Mouse (Mus musculus) embryonic facial prominence, embryonic 15.5 days (tissue): ENCODE measurements at regions not wholly inside any gene's neighbourhood (a gene's known extent, or its start where the extent isn't known, plus 50 kb on each side); places are given as distances from the start of the nearest gene placed in this dataset.

Experiments
- ATAC-seq: fragments of 200-750 bp; cut with Nextera tagmentation; 2 replicates; pipeline ENCODE4 v1.8.0; 2017; ENCODE audit warnings: low read depth, moderate TSS enrichment; ENCODE audit not compliant: insufficient number of reproducible peaks, low FRiP score, low TSS enrichment
- H3K27ac ChIP-seq: fragments of 300-500 bp; sonication (generic); replicated peaks from 2 replicates; pipeline ENCODE4 v1.5.1; 2015; ENCODE audit warnings: mild to moderate bottlenecking, inconsistent platforms
- H3K27me3 ChIP-seq: fragments of 300-500 bp; sonication (generic); 2 replicates; pipeline ENCODE4 v1.6.1; 2015; ENCODE audit warnings: inconsistent platforms
- H3K36me3 ChIP-seq: fragments of 300-500 bp; sonication (generic); 2 replicates; pipeline ENCODE4 v1.6.1; 2015; ENCODE audit warnings: mild to moderate bottlenecking, inconsistent platforms
- H3K4me1 ChIP-seq: fragments of 300-500 bp; sonication (generic); 2 replicates; pipeline ENCODE4 v1.6.1; 2015; ENCODE audit warnings: inconsistent platforms
- H3K4me2 ChIP-seq: fragments of 300-500 bp; sonication (generic); replicated peaks from 2 replicates; pipeline ENCODE4 v1.6.1; 2015; ENCODE audit warnings: mild to moderate bottlenecking, inconsistent platforms
- H3K4me3 ChIP-seq: fragments of 300-500 bp; sonication (generic); replicated peaks from 2 replicates; pipeline ENCODE4 v1.5.1; 2015; ENCODE audit warnings: mild to moderate bottlenecking, inconsistent platforms
- H3K9ac ChIP-seq: fragments of 300-500 bp; sonication (generic); 2 replicates; pipeline ENCODE4 v1.6.1; 2015; ENCODE audit warnings: inconsistent platforms
- H3K9me3 ChIP-seq: fragments of 300-500 bp; sonication (generic); replicated peaks from 2 replicates; pipeline ENCODE4 v1.6.1; 2016; ENCODE audit warnings: inconsistent platforms
- WGBS: fragments of 180-500 bp; shearing (Covaris S2); methylation state at CpG from one replicate; pipeline ENCODE4 v1.1.7; 2015; 5-methylcytosine and 5-hydroxymethylcytosine counted together

GRCm38 (mm10) chr13:113536306-113536705 is 82.1 kb downstream of the Snx18 start:
- no peak overlapping the region for H3K27ac ChIP-seq
- no peaks in the 10 kb centered on the region for H3K27me3 ChIP-seq
- no peaks in the 10 kb centered on the region for H3K36me3 ChIP-seq
- 89% methylated on average over 4 of the region's 4 CpGs for WGBS
- ATAC-seq = no peak
- H3K9ac ChIP-seq = no peak overlapping the region
- H3K4me1 ChIP-seq = no peaks in the 10 kb centered on the region
- H3K9me3 ChIP-seq = no peaks in the 10 kb centered on the region
- H3K4me2 ChIP-seq = no peak overlapping the region
- no peak overlapping the region for H3K4me3 ChIP-seq

DNA sequence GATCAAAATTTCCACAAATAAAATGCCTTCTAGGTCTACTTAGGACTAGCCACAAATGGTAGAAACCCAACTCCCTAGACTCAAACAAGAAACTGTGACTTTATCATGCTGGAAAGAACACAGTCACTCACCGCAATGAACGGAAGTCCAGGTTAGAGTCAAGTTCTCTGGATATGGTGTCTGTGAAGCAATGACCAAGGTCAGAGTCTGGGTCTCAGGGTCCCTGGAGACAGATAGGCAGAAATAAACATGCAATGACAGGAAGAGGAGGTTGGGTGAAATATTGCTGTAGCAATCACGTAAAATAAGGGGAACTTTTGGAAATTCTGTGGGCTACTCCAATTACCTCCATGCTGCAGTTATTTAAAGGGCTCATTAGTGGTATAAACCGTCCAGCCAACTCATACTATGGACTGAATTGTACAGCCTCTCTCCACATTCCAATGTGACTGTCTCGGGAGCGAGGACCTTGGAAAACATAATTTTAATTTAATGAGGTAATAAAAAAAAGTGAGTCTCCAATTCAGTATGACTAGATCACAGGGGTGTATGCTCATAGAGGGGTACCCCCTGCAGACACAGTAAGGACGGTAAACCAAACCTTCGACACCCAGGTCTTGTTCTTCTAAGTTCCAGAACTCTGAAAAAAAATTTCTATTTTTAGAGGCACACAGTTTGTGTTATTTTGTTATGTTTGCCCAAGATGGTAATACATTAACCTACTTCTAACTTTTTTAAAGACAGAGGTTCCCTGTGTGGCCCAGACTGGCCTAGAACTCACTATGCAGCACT is 83.5 kb downstream of the Snx18 start:
- no peak overlapping the region for H3K4me3 ChIP-seq
- ATAC-seq = no peak
- no peak overlapping the region for H3K4me2 ChIP-seq
- WGBS = 72% methylated on average over 8 of the region's 8 CpGs
- no peak overlapping the region for H3K9ac ChIP-seq
- H3K27ac ChIP-seq = no peak overlapping the region
- no peaks in the 10 kb centered on the region for H3K36me3 ChIP-seq
- H3K27me3 ChIP-seq = no peaks in the 10 kb centered on the region
- no peaks in the 10 kb centered on the region for H3K4me1 ChIP-seq
- H3K9me3 ChIP-seq = no peaks in the 10 kb centered on the region

DNA sequence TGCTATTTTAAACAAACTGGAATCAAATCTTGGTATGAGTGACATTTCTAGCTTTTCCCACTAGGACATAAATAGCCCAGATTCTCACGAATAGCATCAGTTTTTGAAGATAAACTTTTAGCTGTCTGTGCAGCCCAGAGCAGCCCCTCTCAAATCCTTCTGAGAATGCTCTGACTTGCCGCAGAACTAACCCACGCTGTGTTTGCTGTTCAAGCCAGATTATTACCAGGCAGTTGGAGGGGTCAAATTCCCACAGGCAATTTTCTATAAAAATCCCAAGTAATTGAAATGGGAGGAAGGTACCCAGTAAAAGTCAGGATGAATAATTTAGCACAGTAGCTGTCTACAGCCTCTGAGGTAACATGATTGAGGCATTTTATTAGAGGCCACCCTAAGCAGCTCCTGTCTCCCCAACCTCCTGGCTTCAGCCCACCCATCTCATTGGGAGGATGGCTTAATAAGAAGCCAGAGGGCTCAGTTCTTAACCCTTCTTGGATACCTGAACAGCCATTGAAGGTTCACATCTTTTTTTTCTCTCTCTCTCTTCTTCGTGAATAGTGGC is 84.4 kb downstream of the Snx18 start:
- Histone ChIP-seq H3K4me2 (no peak overlapping the region), H3K9ac (no peak overlapping the region), H3K27ac (no peak overlapping the region), H3K27me3 (no peaks in the 10 kb centered on the region), H3K4me1 (no peaks in the 10 kb centered on the region), H3K36me3 (no peaks in the 10 kb centered on the region), H3K4me3 (no peak overlapping the region), H3K9me3 (no peaks in the 10 kb centered on the region)
- ATAC-seq = no peak
- 22% methylated on average over 4 of the region's 4 CpGs for WGBS

DNA sequence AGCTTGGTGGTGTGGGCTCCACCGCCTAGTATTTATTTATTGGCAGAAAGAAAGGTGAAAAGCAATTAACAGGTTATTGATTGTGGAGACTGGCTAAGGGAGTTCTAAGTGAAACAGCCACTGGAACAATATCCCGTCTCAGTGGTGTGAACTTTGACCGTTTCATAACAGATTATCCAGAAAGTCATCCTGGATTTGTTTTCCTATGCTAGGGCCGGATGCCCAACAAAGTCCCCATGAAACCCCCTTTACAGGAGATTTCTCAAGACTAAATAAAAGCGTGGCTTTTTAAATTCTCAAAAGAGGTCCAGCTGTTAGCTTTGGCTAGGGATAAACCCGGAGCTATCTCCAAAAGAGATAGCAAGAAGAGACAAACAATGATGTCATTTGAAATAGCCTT is 91.4 kb downstream of the Snx18 start:
- H3K4me1 ChIP-seq = no peaks in the 10 kb centered on the region
- H3K9me3 ChIP-seq = no peaks in the 10 kb centered on the region
- no peak overlapping the region for H3K4me2 ChIP-seq
- no peaks in the 10 kb centered on the region for H3K36me3 ChIP-seq
- H3K27ac ChIP-seq = no peak overlapping the region
- H3K27me3 ChIP-seq = no peaks in the 10 kb centered on the region
- no peak overlapping the region for H3K9ac ChIP-seq
- no peak overlapping the region for H3K4me3 ChIP-seq
- 81% methylated on average over 6 of the region's 6 CpGs for WGBS
- ATAC-seq = no peak

DNA sequence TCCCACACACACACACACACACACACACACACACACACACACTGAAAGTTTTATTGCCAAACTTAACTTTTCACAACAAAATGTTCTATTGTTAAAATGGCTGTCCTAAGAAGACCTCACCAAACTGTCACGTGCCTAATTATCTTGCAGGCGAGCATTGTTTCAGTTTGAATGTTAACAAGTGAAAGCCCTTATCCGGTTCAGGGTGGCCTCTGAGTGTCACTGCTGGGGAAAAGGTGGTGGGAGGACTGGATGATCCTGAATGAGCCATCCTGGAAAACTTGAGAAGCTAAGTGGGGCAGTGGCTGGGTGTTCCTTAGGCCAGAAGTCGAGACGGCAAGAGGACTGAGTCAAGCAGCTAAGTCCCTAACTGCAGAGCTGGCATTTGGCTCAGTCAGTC is 94.9 kb downstream of the Snx18 start:
- no peaks in the 10 kb centered on the region for H3K9me3 ChIP-seq
- H3K4me1 ChIP-seq = no peaks in the 10 kb centered on the region
- H3K27ac ChIP-seq = no peak overlapping the region
- WGBS = 72% methylated on average over 5 of the region's 5 CpGs
- H3K4me3 ChIP-seq = no peak overlapping the region
- no peaks in the 10 kb centered on the region for H3K27me3 ChIP-seq
- H3K36me3 ChIP-seq = no peaks in the 10 kb centered on the region
- no peak for ATAC-seq
- no peak overlapping the region for H3K4me2 ChIP-seq
- H3K9ac ChIP-seq = no peak overlapping the region

GRCm38 (mm10) chr13:113518144-113518543 is 100.2 kb downstream of the Snx18 start:
- Histone ChIP-seq H3K36me3 (no peaks in the 10 kb centered on the region), H3K4me3 (no peak overlapping the region), H3K9ac (no peak overlapping the region), H3K27ac (no peak overlapping the region), H3K4me2 (no peak overlapping the region), H3K4me1 (peaks cover 7% of the 10 kb centered on the region; the same call in 1 of the 2 replicates), H3K27me3 (no peaks in the 10 kb centered on the region), H3K9me3 (no peaks in the 10 kb centered on the region)
- 81% methylated on average over 6 of the region's 6 CpGs for WGBS
- ATAC-seq = no peak

- H3K27me3 ChIP-seq = no peaks in the 10 kb centered on the region
- no peak overlapping the region for H3K27ac ChIP-seq
- no peak overlapping the region for H3K4me3 ChIP-seq
- no peak overlapping the region for H3K9ac ChIP-seq
- no peaks in the 10 kb centered on the region for H3K36me3 ChIP-seq
- H3K4me2 ChIP-seq = no peak overlapping the region
- 84% methylated on average over 1 of the region's 1 CpGs for WGBS
- no peak for ATAC-seq
- H3K4me1 ChIP-seq = peaks cover 7% of the 10 kb centered on the region; the same call in 1 of the 2 replicates
- no peaks in the 10 kb centered on the region for H3K9me3 ChIP-seq
These were observed 102.3 kb downstream of the Snx18 start for GRCm38 (mm10) chr13:113516102-113516501.

DNA sequence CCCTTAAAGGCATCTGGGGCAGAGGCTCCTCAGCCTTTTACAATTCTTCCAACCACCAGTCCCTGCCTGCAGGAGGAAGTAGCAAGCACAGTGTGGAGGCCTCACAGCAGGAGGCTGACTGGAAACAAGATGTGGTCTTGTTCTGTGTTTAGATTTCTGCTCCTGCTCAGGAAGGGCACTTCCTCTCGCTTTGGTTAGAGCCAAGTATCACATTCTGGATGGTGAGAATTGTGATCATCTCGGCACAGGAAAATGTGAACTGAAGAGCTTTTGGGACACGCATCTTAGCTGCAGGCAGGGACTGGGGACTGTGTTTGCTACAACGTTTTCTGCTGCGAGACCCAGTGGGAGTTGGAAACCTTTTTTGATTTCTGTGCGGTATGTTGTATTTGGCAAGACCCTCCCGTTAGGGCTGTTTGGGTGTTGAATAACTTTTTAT is 103.2 kb downstream of the Snx18 start:
- Histone ChIP-seq H3K4me1 (peaks cover 7% of the 10 kb centered on the region; the same call in 1 of the 2 replicates), H3K27me3 (no peaks in the 10 kb centered on the region)
- 0 out of 2 replicates have a peak, but pooled peaks have one; percentile 34 for ATAC-seq

GRCm38 (mm10) chr13:113509403-113510185 is 108.8 kb downstream of the Snx18 start:
- ATAC-seq = no peak
- WGBS = 74% methylated on average over 10 of the region's 10 CpGs

More for the DNA sequence above, 103.2 kb downstream of the Snx18 start:
- no peak overlapping the region for H3K9ac ChIP-seq
- no peak overlapping the region for H3K4me3 ChIP-seq
- peak overlapping the region; percentile 40; the same call in 1 of the 2 replicates for H3K27ac ChIP-seq
- 23% methylated on average over 7 of the region's 7 CpGs for WGBS
- H3K9me3 ChIP-seq = no peaks in the 10 kb centered on the region
- no peaks in the 10 kb centered on the region for H3K36me3 ChIP-seq
- no peak overlapping the region for H3K4me2 ChIP-seq

GRCm38 (mm10) chr13:113508124-113508728 is 110.1 kb downstream of the Snx18 start:
- Histone ChIP-seq H3K4me1 (peaks cover 3% of the 10 kb centered on the region; the same call in 1 of the 2 replicates), H3K27me3 (no peaks in the 10 kb centered on the region), H3K36me3 (no peaks in the 10 kb centered on the region), H3K27ac (no peak overlapping the region), H3K9me3 (no peaks in the 10 kb centered on the region), H3K4me3 (no peak overlapping the region), H3K4me2 (no peak overlapping the region), H3K9ac (no peak overlapping the region)
- no peak for ATAC-seq
- WGBS = 80% methylated on average over 11 of the region's 11 CpGs

More at GRCm38 (mm10) chr13:113509403-113510185, 108.8 kb downstream of the Snx18 start:
- Histone ChIP-seq H3K4me1 (peaks cover 3% of the 10 kb centered on the region; the same call in 1 of the 2 replicates), H3K4me2 (no peak overlapping the region), H3K9ac (no peak overlapping the region), H3K27ac (no peak overlapping the region), H3K9me3 (no peaks in the 10 kb centered on the region), H3K27me3 (no peaks in the 10 kb centered on the region), H3K4me3 (no peak overlapping the region), H3K36me3 (no peaks in the 10 kb centered on the region)

- Histone ChIP-seq H3K27me3 (no peaks in the 10 kb centered on the region), H3K36me3 (no peaks in the 10 kb centered on the region), H3K9ac (no peak overlapping the region), H3K9me3 (no peaks in the 10 kb centered on the region), H3K4me1 (0 out of 2 replicates have a peak, but pooled peaks cover 4% of the 10 kb centered on the region), H3K4me2 (no peak overlapping the region), H3K27ac (no peak overlapping the region), H3K4me3 (no peak overlapping the region)
- no peak for ATAC-seq
- 62% methylated on average over 6 of the region's 6 CpGs for WGBS
These were observed 115.8 kb downstream of the Snx18 start for GRCm38 (mm10) chr13:113502528-113502927.
